Mouse (Mus musculus): ENCODE measurements at regions not wholly inside any gene's neighbourhood (a gene's known extent, or its start where the extent isn't known, plus 50 kb on each side); places are given as distances from the start of the nearest gene placed in this dataset.

- H3K27ac ChIP-seq (replicated peaks; ENCODE audit: insufficient read depth, low read depth, low read length): no peak overlapping the region
- H3K79me2 ChIP-seq (ENCODE audit: control insufficient read depth, insufficient read depth, low read length): no peaks in the 10 kb centered on the region
- no peak for TF ChIP-seq CTCF (IDR thresholded peaks at IDR 0.05; ENCODE audit: low read depth, low read length)
- H3K9ac ChIP-seq (ENCODE audit: low read depth, low read length): no peak overlapping the region
- H3K36me3 ChIP-seq (ENCODE audit: control insufficient read depth, insufficient read depth, low read length): no peaks in the 10 kb centered on the region
- no peaks in the 10 kb centered on the region for H3K27me3 ChIP-seq (ENCODE audit: control insufficient read depth, insufficient read depth, low read length)
- 83% methylated on average over 8 of the region's 8 CpGs for WGBS
- no peak overlapping the region for H3K4me3 ChIP-seq (ENCODE audit: insufficient read depth, low read depth, low read length)
- no peak for DNase-seq (ENCODE audit: extremely low read depth, low read depth, low spot score)
- H3K4me1 ChIP-seq (ENCODE audit: control insufficient read depth, insufficient read depth, low read length): no peaks in the 10 kb centered on the region
These were observed 458.4 kb upstream of the 4930412O13Rik start for GRCm38 (mm10) chr2:9422686-9423085.

- no peaks in the 10 kb centered on the region for H3K27me3 ChIP-seq (ENCODE audit: control insufficient read depth, insufficient read depth, low read length)
- WGBS: 62% methylated on average over 7 of the region's 7 CpGs
- DNase-seq (ENCODE audit: extremely low read depth, low read depth, low spot score): no peak
- H3K27ac ChIP-seq (replicated peaks; ENCODE audit: insufficient read depth, low read depth, low read length): no peak overlapping the region
- H3K9ac ChIP-seq (ENCODE audit: low read depth, low read length): no peak overlapping the region
- no peaks in the 10 kb centered on the region for H3K79me2 ChIP-seq (ENCODE audit: control insufficient read depth, insufficient read depth, low read length)
- no peak for TF ChIP-seq POLR2A (IDR thresholded peaks at IDR 0.05; ENCODE audit: extremely low read depth, insufficient read depth, low read length)
- H3K4me3 ChIP-seq (ENCODE audit: insufficient read depth, low read depth, low read length): no peak overlapping the region
- no peaks in the 10 kb centered on the region for H3K36me3 ChIP-seq (ENCODE audit: control insufficient read depth, insufficient read depth, low read length)
- H3K4me1 ChIP-seq (ENCODE audit: control insufficient read depth, insufficient read depth, low read length): no peaks in the 10 kb centered on the region
These were observed 457.5 kb upstream of the 4930412O13Rik start for GRCm38 (mm10) chr2:9423534-9423933.

GRCm38 (mm10) chr2:9433110-9433940 is 447.7 kb upstream of the 4930412O13Rik start:
- Histone ChIP-seq H3K9ac (ENCODE audit: low read depth, low read length) (no peak overlapping the region), H3K27ac (replicated peaks; ENCODE audit: insufficient read depth, low read depth, low read length) (no peak overlapping the region), H3K4me3 (ENCODE audit: insufficient read depth, low read depth, low read length) (no peak overlapping the region), H3K36me3 (ENCODE audit: control insufficient read depth, insufficient read depth, low read length) (no peaks in the 10 kb centered on the region), H3K4me1 (ENCODE audit: control insufficient read depth, insufficient read depth, low read length) (no peaks in the 10 kb centered on the region), H3K79me2 (ENCODE audit: control insufficient read depth, insufficient read depth, low read length) (no peaks in the 10 kb centered on the region), H3K27me3 (ENCODE audit: control insufficient read depth, insufficient read depth, low read length) (no peaks in the 10 kb centered on the region)
- 26% methylated on average over 17 of the region's 17 CpGs for WGBS
- DNase-seq (ENCODE audit: extremely low read depth, low read depth, low spot score): no peak
- TF ChIP-seq CTCF (IDR thresholded peaks at IDR 0.05; ENCODE audit: low read depth, low read length) (no peak), POLR2A (IDR thresholded peaks at IDR 0.05; ENCODE audit: extremely low read depth, insufficient read depth, low read length) (no peak)

- H3K27ac ChIP-seq (replicated peaks; ENCODE audit: insufficient read depth, low read depth, low read length): no peak overlapping the region
- H3K4me3 ChIP-seq (ENCODE audit: insufficient read depth, low read depth, low read length): no peak overlapping the region
- TF ChIP-seq CTCF (IDR thresholded peaks at IDR 0.05; ENCODE audit: low read depth, low read length) (no peak), POLR2A (IDR thresholded peaks at IDR 0.05; ENCODE audit: extremely low read depth, insufficient read depth, low read length) (no peak)
- no peaks in the 10 kb centered on the region for H3K27me3 ChIP-seq (ENCODE audit: control insufficient read depth, insufficient read depth, low read length)
- H3K79me2 ChIP-seq (ENCODE audit: control insufficient read depth, insufficient read depth, low read length): no peaks in the 10 kb centered on the region
- no peaks in the 10 kb centered on the region for H3K4me1 ChIP-seq (ENCODE audit: control insufficient read depth, insufficient read depth, low read length)
- H3K36me3 ChIP-seq (ENCODE audit: control insufficient read depth, insufficient read depth, low read length): no peaks in the 10 kb centered on the region
- 67% methylated on average over 9 of the region's 9 CpGs for WGBS
- no peak for DNase-seq (ENCODE audit: extremely low read depth, low read depth, low spot score)
- no peak overlapping the region for H3K9ac ChIP-seq (ENCODE audit: low read depth, low read length)
These were observed 445.7 kb upstream of the 4930412O13Rik start for GRCm38 (mm10) chr2:9435155-9435872.

- H3K79me2 ChIP-seq (ENCODE audit: control insufficient read depth, insufficient read depth, low read length): no peaks in the 10 kb centered on the region
- DNase-seq (ENCODE audit: extremely low read depth, low read depth, low spot score): no peak
- no peak overlapping the region for H3K4me3 ChIP-seq (ENCODE audit: insufficient read depth, low read depth, low read length)
- no peak overlapping the region for H3K27ac ChIP-seq (replicated peaks; ENCODE audit: insufficient read depth, low read depth, low read length)
- H3K4me1 ChIP-seq (ENCODE audit: control insufficient read depth, insufficient read depth, low read length): no peaks in the 10 kb centered on the region
- TF ChIP-seq POLR2A (IDR thresholded peaks at IDR 0.05; ENCODE audit: extremely low read depth, insufficient read depth, low read length) (no peak), CTCF (IDR thresholded peaks at IDR 0.05; ENCODE audit: low read depth, low read length) (no peak)
- H3K36me3 ChIP-seq (ENCODE audit: control insufficient read depth, insufficient read depth, low read length): no peaks in the 10 kb centered on the region
- H3K27me3 ChIP-seq (ENCODE audit: control insufficient read depth, insufficient read depth, low read length): no peaks in the 10 kb centered on the region
- no peak overlapping the region for H3K9ac ChIP-seq (ENCODE audit: low read depth, low read length)
These were observed 437.9 kb upstream of the 4930412O13Rik start for GRCm38 (mm10) chr2:9443103-9443502.

- no peak for TF ChIP-seq POLR2A (IDR thresholded peaks at IDR 0.05; ENCODE audit: extremely low read depth, insufficient read depth, low read length)
- TF ChIP-seq CTCF (IDR thresholded peaks at IDR 0.05; ENCODE audit: low read depth, low read length): no peak
- no peak overlapping the region for H3K9ac ChIP-seq (ENCODE audit: low read depth, low read length)
- no peaks in the 10 kb centered on the region for H3K4me1 ChIP-seq (ENCODE audit: control insufficient read depth, insufficient read depth, low read length)
- WGBS: 88% methylated on average over 1 of the region's 1 CpGs
- H3K4me3 ChIP-seq (ENCODE audit: insufficient read depth, low read depth, low read length): no peak overlapping the region
- no peak overlapping the region for H3K27ac ChIP-seq (replicated peaks; ENCODE audit: insufficient read depth, low read depth, low read length)
- DNase-seq (ENCODE audit: extremely low read depth, low read depth, low spot score): no peak
- no peaks in the 10 kb centered on the region for H3K36me3 ChIP-seq (ENCODE audit: control insufficient read depth, insufficient read depth, low read length)
- no peaks in the 10 kb centered on the region for H3K79me2 ChIP-seq (ENCODE audit: control insufficient read depth, insufficient read depth, low read length)
- H3K27me3 ChIP-seq (ENCODE audit: control insufficient read depth, insufficient read depth, low read length): no peaks in the 10 kb centered on the region
These were observed 435.2 kb upstream of the 4930412O13Rik start for GRCm38 (mm10) chr2:9445826-9446225.
